Mouse (Mus musculus): ENCODE measurements around the gene H2-DMb2.

Gene H2-DMb2

DNA sequence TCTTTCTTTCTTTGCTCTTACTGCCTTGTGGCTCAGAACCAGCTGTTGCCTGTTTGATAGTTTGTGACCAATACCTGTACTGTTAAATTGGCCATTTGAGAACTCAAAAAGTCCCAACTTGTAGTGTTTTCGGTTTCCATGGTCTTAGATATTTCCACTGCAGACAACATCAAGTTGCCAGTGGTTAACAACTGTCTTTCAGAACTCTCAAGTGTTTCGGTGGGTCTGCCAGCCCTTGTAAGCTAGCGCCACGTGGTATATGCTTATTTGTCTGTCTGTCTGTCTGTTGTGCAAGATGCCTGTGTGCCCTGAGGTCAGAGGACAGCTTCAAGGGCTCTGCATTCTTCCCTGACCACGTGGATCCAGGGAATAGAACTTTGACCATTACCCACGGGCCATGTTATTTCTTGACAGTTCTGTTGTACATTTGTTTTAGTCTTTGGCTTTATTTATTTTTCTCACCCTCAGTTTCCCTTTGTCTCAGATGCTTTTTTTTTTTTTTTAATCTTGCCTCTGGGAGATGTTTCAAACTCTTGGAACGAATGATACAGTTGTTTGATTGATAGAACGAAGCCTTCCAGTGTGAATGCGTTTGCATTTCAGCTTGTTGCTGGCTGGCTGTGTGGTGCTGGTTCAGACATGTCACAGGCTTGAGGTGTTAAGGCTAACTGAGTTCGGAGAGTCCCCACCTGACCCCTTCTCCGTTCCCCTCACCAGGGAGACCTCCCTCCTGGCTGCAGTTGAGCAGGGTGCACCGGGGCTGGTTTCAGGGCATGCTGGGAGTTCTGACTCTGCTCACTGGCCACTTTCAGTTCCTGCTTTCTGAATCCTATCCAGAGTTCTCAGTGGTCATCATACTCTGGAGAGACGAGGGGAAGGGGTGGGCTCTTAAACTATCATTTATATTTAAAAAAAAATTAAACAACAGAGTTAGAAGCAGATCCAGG is 37.1 kb downstream of the H2-DMb2 start:
- no peak for DNase-seq (ENCODE audit: low read depth)

DNA sequence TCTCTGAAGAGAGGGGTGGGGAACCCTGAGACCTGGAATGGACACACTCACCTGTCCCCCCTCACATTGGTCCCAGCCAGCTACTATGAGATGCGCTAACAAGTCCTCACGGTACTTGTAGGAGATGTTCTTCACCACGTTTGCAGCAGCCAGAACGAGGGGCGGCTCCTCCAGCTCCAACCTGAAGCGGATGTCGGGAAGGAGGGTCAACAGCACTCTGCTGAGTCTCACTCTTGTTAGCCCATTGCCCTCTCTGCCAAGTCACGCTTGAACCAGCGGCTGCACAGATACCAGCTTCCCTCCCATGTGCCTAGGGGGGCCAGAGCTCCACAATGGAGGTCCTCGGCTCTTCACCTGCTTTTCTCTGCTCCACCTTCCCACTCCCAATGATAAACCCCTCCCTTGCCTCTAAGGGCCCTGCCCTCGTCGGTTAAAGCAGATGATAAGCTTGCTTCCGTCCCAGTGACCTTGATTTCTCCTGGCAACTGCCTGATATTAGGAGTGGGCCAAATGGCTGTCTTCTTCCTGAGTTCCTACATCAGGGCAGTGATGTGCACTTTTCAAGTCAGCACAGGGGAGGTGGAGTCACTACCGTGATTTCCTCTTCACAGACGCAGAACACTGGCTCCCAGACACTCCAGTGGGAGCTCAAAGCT is 40.6 kb downstream of the H2-DMb2 start:
- no peak for DNase-seq (ENCODE audit: low read depth)

DNA sequence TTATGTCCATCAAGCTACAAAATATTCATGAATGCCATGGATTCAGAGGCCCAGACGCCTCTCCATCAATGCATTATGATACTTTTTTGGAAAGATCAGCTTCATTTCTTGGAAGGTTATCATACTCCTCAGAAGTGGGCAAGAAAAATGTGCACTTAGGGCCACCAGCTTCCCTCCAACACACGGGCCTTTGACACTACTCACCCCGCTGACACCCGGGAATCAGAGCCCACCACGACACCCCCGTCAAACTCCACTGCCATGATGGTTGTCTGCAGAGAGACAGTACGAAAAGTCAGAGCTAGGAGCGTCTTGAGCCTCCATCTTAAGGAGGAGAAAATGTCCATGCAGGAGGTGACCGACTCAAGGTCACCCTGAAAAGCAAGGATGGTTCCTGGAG is 42.4 kb downstream of the H2-DMb2 start:
- no peak for DNase-seq (ENCODE audit: low read depth)

DNA sequence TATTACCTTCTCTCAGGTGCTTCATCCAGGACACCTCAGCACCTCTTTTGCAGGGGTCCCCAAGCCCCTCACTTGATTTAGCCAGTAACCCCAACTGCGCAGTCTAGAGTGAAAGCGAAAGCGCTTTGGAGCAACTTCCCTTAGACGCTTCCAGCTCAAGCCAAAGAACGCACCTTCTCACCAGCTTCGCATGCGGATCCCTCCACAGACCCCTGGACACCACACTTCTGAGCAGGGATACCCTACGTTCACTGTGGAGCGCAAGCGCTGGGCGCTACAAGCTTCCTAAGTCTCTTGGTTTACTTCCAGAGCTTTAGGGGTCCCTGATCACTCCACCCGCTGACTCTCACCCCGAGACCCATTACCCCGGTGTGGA is 43.8 kb downstream of the H2-DMb2 start:
- DNase-seq (ENCODE audit: low read depth): no peak

DNA sequence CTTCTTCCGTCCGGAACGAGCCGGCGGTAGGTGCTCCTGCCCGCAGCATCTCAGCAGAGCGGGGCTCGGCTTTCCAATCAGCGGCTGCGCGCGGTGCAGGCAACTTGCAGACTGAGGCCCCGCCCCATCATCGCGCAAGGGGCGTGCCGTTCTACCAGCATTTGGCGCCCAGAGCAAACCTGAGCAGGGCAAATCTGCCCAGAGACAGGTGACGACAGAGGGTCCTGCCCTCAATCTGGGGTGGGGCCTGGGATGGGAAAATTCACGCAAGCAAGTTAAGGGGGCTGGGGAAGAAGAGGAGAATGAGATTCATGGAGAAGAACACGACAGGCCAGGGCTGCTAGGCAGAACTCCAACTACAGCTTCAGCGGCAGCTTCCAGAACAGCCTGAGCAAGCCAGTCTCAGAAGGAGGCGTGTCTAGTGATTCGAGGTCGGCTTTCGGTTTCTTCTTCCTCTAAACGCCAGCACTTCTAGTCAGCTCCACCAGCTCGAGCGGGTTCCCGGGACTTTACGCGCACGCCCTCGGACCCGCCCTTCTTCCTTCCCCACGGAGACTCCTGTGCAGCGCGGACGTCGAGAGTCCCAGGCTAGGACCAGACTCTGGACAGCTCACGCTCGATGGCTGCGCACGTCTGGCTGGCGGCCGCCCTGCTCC is 44.3 kb downstream of the H2-DMb2 start, which contains the start of the genes Tap1 and Psmb9:
Tap1 (plus strand) TSS at position 293 of the 656 bp plus-strand sequence.
Psmb9 (minus strand) TSS at position 504 of the 656 bp plus-strand sequence.
- DNase-seq (ENCODE audit: low read depth): peak; percentile 94

DNA sequence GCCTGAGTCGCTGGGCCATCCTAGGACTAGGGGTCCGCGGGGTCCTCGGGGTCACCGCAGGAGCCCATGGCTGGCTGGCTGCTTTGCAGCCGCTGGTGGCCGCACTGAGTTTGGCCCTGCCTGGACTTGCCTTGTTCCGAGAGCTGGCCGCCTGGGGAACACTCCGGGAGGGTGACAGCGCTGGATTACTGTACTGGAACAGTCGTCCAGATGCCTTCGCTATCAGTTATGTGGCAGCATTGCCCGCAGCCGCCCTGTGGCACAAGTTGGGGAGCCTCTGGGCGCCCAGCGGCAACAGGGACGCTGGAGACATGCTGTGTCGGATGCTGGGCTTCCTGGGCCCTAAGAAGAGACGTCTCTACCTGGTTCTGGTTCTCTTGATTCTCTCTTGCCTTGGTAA is 44.9 kb downstream of the H2-DMb2 start:
- no peak for DNase-seq (ENCODE audit: low read depth)

DNA sequence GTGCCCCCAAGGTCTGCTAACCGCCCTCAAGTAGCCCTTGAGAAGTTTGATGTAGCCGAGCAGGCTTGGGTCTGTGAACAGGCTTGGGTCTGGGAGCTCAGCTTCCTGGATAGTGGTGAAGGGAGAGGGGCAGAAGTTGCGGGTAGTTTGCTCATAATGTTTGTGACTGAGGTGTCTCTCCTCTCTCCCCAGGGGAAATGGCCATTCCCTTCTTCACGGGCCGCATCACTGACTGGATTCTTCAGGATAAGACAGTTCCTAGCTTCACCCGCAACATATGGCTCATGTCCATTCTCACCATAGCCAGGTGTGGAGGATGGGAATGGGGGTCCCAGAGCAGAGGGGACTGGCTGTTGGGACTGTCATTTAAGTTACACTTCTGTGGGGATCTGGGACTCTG is 45.9 kb downstream of the H2-DMb2 start:
- DNase-seq (ENCODE audit: low read depth): no peak

DNA sequence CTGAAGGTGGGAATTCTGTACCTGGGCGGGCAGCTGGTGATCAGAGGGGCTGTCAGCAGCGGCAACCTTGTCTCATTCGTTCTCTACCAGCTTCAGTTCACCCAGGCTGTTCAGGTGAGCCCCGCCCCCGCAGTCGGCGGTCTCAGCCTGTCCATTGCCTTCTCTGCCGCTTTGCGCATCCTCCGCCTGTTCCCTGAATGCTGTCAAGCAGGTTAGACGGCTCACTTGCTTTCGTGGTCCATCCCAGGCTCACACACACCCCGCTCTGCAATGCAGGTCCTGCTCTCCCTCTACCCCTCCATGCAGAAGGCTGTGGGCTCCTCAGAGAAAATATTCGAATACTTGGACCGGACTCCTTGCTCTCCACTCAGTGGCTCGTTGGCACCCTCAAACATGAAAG is 49.7 kb downstream of the H2-DMb2 start:
- DNase-seq (ENCODE audit: low read depth): no peak

DNA sequence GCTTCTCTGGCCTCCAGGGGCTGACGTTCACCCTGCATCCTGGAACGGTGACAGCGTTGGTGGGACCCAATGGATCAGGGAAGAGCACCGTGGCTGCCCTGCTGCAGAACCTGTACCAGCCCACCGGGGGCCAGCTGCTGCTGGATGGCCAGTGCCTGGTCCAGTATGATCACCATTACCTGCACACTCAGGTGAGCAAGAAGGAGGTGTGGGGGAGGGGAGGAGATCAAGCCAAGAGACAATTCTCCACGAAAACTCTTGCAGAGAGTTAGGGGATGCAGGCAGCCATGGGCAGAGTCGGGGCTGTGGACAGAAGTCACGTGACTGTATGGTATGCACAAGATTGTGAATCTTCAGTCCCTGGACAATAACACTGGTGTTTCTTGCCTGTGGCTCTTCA is 50.4 kb downstream of the H2-DMb2 start:
- no peak for DNase-seq (ENCODE audit: low read depth)

DNA sequence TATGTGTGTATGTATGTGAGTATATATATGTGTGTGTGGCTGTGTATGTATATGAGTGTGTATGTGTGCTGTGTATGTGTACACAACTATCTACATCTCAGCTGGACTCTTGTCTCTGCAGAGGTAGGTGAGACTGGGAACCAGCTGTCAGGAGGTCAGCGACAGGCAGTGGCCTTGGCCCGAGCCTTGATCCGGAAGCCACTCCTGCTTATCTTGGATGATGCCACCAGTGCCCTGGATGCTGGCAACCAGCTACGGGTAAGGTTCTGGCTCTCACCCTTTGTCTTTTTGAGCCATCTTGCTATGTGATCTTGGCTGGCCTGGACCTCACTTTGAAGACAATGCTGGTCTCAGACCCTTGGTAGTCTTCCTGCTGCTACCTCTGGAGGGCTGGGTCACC is 51.6 kb downstream of the H2-DMb2 start:
- no peak for DNase-seq (ENCODE audit: low read depth)

DNA sequence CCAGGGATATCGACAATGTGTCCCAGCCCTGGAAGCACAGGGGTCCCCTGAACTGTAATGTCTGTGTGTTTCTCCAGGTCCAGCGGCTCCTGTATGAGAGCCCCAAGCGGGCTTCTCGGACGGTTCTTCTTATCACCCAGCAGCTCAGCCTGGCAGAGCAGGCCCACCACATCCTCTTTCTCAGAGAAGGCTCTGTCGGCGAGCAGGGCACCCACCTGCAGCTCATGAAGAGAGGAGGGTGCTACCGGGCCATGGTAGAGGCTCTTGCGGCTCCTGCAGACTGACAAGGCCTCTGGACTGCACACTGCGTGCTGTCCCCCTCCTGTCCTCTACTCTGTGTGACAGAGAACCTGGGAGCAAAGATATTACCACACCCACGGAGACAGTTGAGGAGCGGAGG is 53.4 kb downstream of the H2-DMb2 start:
- no peak for DNase-seq (ENCODE audit: low read depth)

DNA sequence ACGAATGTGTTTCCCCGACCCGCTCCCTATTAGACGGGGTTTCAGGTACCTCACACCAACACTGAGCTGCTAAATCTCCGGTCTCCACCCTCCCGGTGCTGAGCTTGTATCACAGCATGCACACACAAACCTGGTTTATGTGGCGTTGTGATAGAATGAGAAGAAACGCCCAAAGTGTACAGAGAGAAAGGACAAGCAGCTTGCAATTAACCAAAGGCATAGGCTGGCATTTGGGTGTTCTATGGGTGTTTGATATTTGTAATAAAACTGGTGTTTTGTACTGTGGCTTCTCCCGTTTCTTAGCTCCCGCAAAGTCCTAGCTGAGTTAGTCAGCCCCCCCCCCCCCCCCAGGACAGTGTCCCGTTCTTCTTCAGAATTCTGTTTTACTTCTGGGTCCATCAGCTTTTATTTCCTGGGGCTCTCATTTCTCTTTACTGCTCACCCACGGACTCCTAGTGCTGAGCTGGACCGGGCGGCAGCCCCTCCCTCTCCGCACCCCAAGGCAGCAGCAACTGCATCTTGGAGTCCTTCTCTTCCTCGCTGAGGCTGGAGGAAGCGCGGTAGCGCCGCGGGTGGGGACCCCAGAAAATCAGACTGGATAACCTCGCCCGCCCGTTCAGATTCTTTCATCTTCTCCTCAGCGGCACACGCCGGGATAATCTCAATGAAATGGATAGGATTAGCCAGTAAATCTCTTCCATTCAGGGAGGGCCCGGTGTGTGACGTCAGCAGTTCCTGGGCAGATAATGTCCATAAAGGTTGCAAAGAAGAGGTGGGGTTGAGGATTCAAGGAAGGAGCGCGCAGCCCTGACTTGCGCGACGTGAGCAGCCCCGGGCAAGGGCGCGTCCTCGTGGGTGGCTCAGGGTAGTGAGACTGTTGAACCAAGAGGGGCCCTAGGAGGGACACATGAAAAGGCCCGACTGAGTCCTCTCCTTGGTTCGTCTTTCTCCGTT is 54.1 kb downstream of the H2-DMb2 start, which contains the start of gene Psmb8:
Psmb8 (plus strand) TSS at position 781 of the 954 bp plus-strand sequence.
- DNase-seq (ENCODE audit: low read depth): peak; percentile 76

DNA sequence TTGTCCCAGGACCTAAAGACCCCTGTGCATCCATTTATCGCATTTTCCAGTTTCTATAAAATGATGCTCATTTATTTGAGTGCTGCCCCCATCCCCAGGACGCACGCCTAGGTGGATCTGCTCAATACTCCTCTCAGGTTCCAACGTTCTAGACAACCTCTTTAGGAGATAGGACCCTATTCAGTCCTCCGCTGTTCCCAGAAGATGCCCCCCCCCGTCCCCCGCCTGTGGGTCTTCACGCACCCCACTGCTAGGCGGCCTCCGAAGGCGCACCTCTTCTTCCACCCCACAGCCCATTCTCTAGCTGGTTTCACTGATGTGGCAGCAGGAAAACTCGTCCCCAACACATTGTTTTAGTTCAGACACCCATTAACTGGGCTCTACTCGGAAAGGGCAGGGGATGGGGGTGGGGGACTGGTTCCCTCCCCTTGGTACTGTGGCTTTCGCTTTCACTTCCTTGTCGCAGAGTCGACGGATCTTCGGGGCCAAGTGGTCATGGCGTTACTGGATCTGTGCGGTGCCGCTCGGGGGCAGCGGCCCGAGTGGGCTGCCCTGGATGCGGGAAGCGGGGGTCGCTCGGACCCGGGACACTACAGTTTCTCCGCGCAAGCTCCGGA is 54.9 kb downstream of the H2-DMb2 start:
- DNase-seq (ENCODE audit: low read depth): no peak

DNA sequence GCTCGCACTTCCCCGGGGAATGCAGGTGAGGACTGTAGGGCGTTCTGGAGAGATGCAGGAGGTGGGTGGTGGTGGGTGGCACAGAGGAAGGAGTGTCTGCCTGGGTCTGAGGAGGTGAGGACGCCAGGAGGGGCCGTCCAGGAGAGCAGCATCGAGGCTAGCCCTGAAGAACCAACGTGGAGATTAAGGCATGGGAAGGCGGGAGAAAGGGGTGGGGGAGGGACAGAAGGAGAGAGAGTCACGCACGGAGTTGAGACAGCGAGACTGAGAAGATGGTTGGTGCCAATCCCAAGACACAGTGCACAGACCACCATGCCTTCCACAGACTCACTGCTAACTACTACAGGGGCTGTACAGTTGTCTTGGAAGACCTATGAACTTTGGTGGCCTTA is 55.4 kb downstream of the H2-DMb2 start:
- no peak for DNase-seq (ENCODE audit: low read depth)

DNA sequence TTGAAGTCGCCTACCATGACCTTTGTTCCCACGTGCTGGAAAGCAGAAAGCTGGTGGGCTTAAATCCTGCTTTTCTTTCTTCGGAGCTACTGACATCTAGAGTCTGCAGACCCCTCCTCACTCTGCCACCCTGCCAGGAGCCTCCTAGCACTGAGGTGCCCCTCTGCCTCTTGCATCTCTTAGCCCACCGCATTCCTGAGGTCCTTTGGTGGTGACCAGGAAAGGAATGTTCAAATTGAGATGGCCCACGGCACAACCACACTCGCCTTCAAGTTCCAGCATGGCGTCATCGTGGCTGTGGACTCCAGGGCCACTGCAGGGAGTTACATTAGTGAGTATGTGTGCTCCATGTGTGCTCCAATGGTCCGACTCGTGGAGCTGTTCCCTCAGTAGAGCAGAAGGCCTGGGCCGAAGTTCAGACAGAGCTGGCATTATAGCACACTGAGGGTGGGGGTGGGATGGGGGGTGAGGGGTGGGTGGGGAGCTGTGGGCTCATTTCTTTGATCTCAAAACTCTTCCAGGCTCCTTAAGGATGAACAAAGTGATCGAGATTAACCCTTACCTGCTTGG is 56.0 kb downstream of the H2-DMb2 start:
- DNase-seq (ENCODE audit: low read depth): no peak

DNA sequence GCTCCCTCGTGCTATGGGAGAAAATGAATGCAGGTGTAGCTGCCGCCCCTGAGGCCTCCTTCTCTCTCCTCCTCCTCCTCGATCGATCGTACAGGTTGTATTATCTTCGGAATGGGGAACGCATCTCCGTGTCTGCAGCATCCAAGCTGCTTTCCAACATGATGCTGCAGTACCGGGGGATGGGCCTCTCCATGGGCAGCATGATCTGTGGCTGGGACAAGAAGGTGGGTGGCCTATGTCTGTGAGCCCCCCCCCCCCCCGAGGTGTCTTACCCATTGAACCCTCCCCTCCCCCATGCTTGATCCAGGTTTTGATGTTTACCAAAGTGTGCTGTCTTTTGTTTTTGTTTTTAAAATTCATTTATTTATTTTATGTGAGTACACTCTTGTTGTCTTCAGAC is 56.9 kb downstream of the H2-DMb2 start:
- DNase-seq (ENCODE audit: low read depth): no peak

DNA sequence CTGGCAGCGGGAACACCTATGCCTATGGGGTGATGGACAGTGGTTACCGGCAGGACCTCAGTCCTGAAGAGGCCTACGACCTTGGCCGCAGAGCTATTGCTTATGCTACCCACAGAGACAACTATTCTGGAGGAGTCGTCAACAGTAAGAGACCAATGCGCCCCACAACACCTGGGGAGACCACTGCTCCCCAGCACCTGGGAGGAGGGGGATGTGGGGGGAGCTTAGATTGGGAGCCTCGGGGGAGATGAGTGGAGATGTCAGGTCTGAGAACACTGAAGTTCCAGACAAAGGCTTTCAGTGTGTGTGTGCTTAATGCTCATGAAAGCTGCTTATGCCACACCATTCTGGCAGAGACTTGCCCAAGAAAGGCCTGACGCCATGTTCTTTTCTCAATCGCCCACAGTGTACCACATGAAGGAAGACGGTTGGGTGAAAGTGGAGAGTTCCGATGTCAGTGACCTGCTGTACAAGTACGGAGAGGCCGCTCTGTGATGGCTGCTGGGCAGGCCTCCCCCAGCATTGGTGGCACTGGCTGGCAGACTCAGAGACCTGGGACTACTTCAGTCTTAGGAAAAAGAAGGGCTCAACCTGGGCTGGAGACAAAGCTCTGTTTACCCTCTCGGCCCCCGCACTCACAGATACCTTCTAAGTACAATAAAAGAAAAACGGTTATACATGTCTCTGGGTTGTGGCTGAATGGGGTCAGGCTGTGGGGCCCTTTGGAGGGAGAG is 57.8 kb downstream of the H2-DMb2 start:
- no peak for DNase-seq (ENCODE audit: low read depth)
